Mouse (Mus musculus): ENCODE results near the gene Zswim5.
A peak's percentile ranks its signal among the peaks of the same experiment; 100 is the strongest.

Gene Zswim5

GRCm38 (mm10) chr4:117005611-117006400 lies 128.6 kb downstream of the Zswim5 start:
- DNase-seq (ENCODE audit: low spot score): no peak

- no peak for DNase-seq (ENCODE audit: low spot score)
Observed at GRCm38 (mm10) chr4:117007058-117007457, 129.9 kb downstream of the Zswim5 start.

- DNase-seq (ENCODE audit: low spot score): no peak
Observed at GRCm38 (mm10) chr4:117010231-117010630, 133.1 kb downstream of the Zswim5 start.

GRCm38 (mm10) chr4:117013596-117013995 lies 136.4 kb downstream of the Zswim5 start:
- DNase-seq (ENCODE audit: low spot score): no peak

- no peak for DNase-seq (ENCODE audit: low spot score)
Observed at GRCm38 (mm10) chr4:117014901-117015415, 137.8 kb downstream of the Zswim5 start.

- no peak for DNase-seq (ENCODE audit: low spot score)
Observed at GRCm38 (mm10) chr4:117017738-117018137, 140.6 kb downstream of the Zswim5 start.

- DNase-seq (ENCODE audit: low spot score): no peak
Observed at GRCm38 (mm10) chr4:117018327-117018726, 141.2 kb downstream of the Zswim5 start.

GRCm38 (mm10) chr4:117019206-117020134 lies 142.3 kb downstream of the Zswim5 start, which contains the start of gene Eif2b3:
Eif2b3 (plus strand) TSS chr4:117019402.
- peak; percentile 85 for DNase-seq (ENCODE audit: low spot score)

GRCm38 (mm10) chr4:117023469-117023868 lies 146.3 kb downstream of the Zswim5 start:
- DNase-seq (ENCODE audit: low spot score): no peak

- no peak for DNase-seq (ENCODE audit: low spot score)
Observed at GRCm38 (mm10) chr4:117031105-117031504, 153.9 kb downstream of the Zswim5 start.

Data from urinary bladder, postnatal 25 days (tissue).